Mouse (Mus musculus): ENCODE results near the gene Gpr19. TPM values are rescaled to one million over a fixed set of nuclear protein-coding genes. Genes with fewer than 3 reads are reported as not detected.

Gpr19 gene
- polyA plus RNA-seq, 1 experiment from 2014 or later, result 35.9 TPM

Other genes with a start within 250 kb of the Gpr19 start
- gene Dusp16, start 106.0 kb downstream of the Gpr19 start, polyA plus RNA-seq (2014; fragmentation: Nextera tagmentation; extraction: Ambion mirVana), result 3.5 and 7.8 TPM in 2 replicates
- 4.3 and 4.8 TPM in 2 replicates for gene Crebl2, start 68.4 kb downstream of the Gpr19 start, polyA plus RNA-seq (2014; fragmentation: Nextera tagmentation; extraction: Ambion mirVana)
- 16.7 and 17.5 TPM in 2 replicates for gene Cdkn1b, start 21.8 kb upstream of the Gpr19 start, polyA plus RNA-seq (2014; fragmentation: Nextera tagmentation; extraction: Ambion mirVana)
- gene Apold1, start 83.1 kb upstream of the Gpr19 start, polyA plus RNA-seq (2014; fragmentation: Nextera tagmentation; extraction: Ambion mirVana), result 3.8 TPM in 2 replicates
- gene Ddx47, start 113.0 kb upstream of the Gpr19 start, polyA plus RNA-seq (2014; fragmentation: Nextera tagmentation; extraction: Ambion mirVana), result 70.3 and 76.7 TPM in 2 replicates
- 0.12 and 0.86 TPM in 2 replicates for gene Gprc5a, start 167.1 kb upstream of the Gpr19 start, polyA plus RNA-seq (2014; fragmentation: Nextera tagmentation; extraction: Ambion mirVana)
- not detected in 2 replicates for gene Gprc5d, start 219.7 kb upstream of the Gpr19 start, polyA plus RNA-seq (2014; fragmentation: Nextera tagmentation; extraction: Ambion mirVana)

Measured in neural tube, embryonic 14.5 days (tissue).